Mouse (Mus musculus) forebrain, embryonic 12.5 days (tissue): ENCODE measurements at regions not wholly inside any gene's neighbourhood (a gene's known extent, or its start where the extent isn't known, plus 50 kb on each side); places are given as distances from the start of the nearest gene placed in this dataset.
A peak's percentile ranks its signal among the peaks of the same experiment; 100 is the strongest.

Source experiments
- ATAC-seq: fragments of 200-750 bp; cut with Nextera tagmentation; 2 replicates; pipeline ENCODE4 v1.8.0; 2017; ENCODE audit warnings: moderate TSS enrichment; ENCODE audit not compliant: low FRiP score
- H3K27ac ChIP-seq: fragments of 300-500 bp; sonication (generic); 2 replicates; pipeline ENCODE4 v1.5.1; 2016; ENCODE audit warnings: mild to moderate bottlenecking
- H3K27me3 ChIP-seq: fragments of 300-500 bp; sonication (generic); 2 replicates; pipeline ENCODE4 v1.6.1; 2016; ENCODE audit warnings: mild to moderate bottlenecking
- H3K36me3 ChIP-seq: fragments of 300-500 bp; sonication (generic); replicated peaks from 2 replicates; pipeline ENCODE4 v1.6.1; 2016; ENCODE audit warnings: mild to moderate bottlenecking
- H3K4me1 ChIP-seq: fragments of 300-500 bp; sonication (generic); 2 replicates; pipeline ENCODE4 v1.6.1; 2016
- H3K4me2 ChIP-seq: fragments of 300-500 bp; sonication (generic); 2 replicates; pipeline ENCODE4 v1.6.1; 2016; ENCODE audit warnings: mild to moderate bottlenecking, moderate library complexity
- H3K4me3 ChIP-seq: fragments of 300-500 bp; sonication (generic); replicated peaks from 2 replicates; pipeline ENCODE4 v1.5.1; 2016; ENCODE audit warnings: mild to moderate bottlenecking
- H3K9ac ChIP-seq: fragments of 300-500 bp; sonication (generic); 2 replicates; pipeline ENCODE4 v1.6.1; 2016; ENCODE audit warnings: mild to moderate bottlenecking
- H3K9me3 ChIP-seq: fragments of 300-500 bp; sonication (generic); 2 replicates; pipeline ENCODE4 v1.6.1; 2016
- WGBS: fragments of 180-500 bp; shearing (Covaris S2); methylation state at CpG from one replicate; pipeline ENCODE4 v1.1.7; 2016; 5-methylcytosine and 5-hydroxymethylcytosine counted together

GRCm38 (mm10) chr12:28380203-28380602 is 172.0 kb downstream of the Dcdc2c start:
- H3K4me2 ChIP-seq: no peak overlapping the region
- ATAC-seq: no peak
- H3K36me3 ChIP-seq: no peaks in the 10 kb centered on the region
- H3K4me1 ChIP-seq: peaks cover 28% of the 10 kb centered on the region
- peaks cover 3% of the 10 kb centered on the region; the same call in 1 of the 2 replicates for H3K27me3 ChIP-seq
- H3K27ac ChIP-seq: no peak overlapping the region
- no peak overlapping the region for H3K4me3 ChIP-seq
- H3K9ac ChIP-seq: no peak overlapping the region
- whole genome bisulfite sequencing: 32% methylated on average over 3 of the region's 3 CpGs
- no peaks in the 10 kb centered on the region for H3K9me3 ChIP-seq

- no peak overlapping the region for H3K9ac ChIP-seq
- WGBS: 87% methylated on average over 3 of the region's 3 CpGs
- no peaks in the 10 kb centered on the region for H3K36me3 ChIP-seq
- H3K4me1 ChIP-seq: peaks cover 28% of the 10 kb centered on the region
- H3K9me3 ChIP-seq: no peaks in the 10 kb centered on the region
- peak overlapping the region; percentile 61; the same call in 1 of the 2 replicates for H3K27ac ChIP-seq
- peaks cover 3% of the 10 kb centered on the region; the same call in 1 of the 2 replicates for H3K27me3 ChIP-seq
- no peak for ATAC-seq
- H3K4me2 ChIP-seq: no peak overlapping the region
- no peak overlapping the region for H3K4me3 ChIP-seq
Measured at GRCm38 (mm10) chr12:28377968-28378367, 174.2 kb downstream of the Dcdc2c start.

- H3K27me3 ChIP-seq: no peaks in the 10 kb centered on the region
- H3K27ac ChIP-seq: peak overlapping the region; percentile 61; the same call in 1 of the 2 replicates
- H3K4me3 ChIP-seq: no peak overlapping the region
- H3K36me3 ChIP-seq: no peaks in the 10 kb centered on the region
- 58% methylated on average over 4 of the region's 4 CpGs for WGBS
- H3K9me3 ChIP-seq: no peaks in the 10 kb centered on the region
- no peak overlapping the region for H3K9ac ChIP-seq
- H3K4me1 ChIP-seq: peaks cover 28% of the 10 kb centered on the region
- peak overlapping the region; percentile 27; the same call in 1 of the 2 replicates for H3K4me2 ChIP-seq
- peak; percentile 18; the same call in 1 of the 2 replicates for ATAC-seq
Measured at GRCm38 (mm10) chr12:28377373-28377772, 174.8 kb downstream of the Dcdc2c start.

GRCm38 (mm10) chr12:28376770-28377169 is 175.4 kb downstream of the Dcdc2c start:
- H3K27me3 ChIP-seq: no peaks in the 10 kb centered on the region
- H3K4me3 ChIP-seq: no peak overlapping the region
- ATAC-seq: peak; percentile 87
- H3K9ac ChIP-seq: no peak overlapping the region
- peaks cover 28% of the 10 kb centered on the region for H3K4me1 ChIP-seq
- peak overlapping the region; percentile 27; the same call in 1 of the 2 replicates for H3K4me2 ChIP-seq
- H3K9me3 ChIP-seq: no peaks in the 10 kb centered on the region
- H3K36me3 ChIP-seq: no peaks in the 10 kb centered on the region
- WGBS: 22% methylated on average over 4 of the region's 4 CpGs
- peak overlapping the region; percentile 54 for H3K27ac ChIP-seq

- Histone ChIP-seq H3K4me3 (no peak overlapping the region), H3K27me3 (no peaks in the 10 kb centered on the region), H3K4me1 (no peaks in the 10 kb centered on the region), H3K27ac (no peak overlapping the region), H3K4me2 (no peak overlapping the region), H3K36me3 (no peaks in the 10 kb centered on the region), H3K9ac (no peak overlapping the region), H3K9me3 (no peaks in the 10 kb centered on the region)
- ATAC-seq: no peak
- WGBS: 82% methylated on average over 2 of the region's 2 CpGs
Measured at GRCm38 (mm10) chr12:28365304-28365703, 186.9 kb downstream of the Dcdc2c start.

GRCm38 (mm10) chr12:28358737-28359333 is 193.4 kb downstream of the Dcdc2c start:
- ATAC-seq: no peak
- Histone ChIP-seq H3K9ac (no peak overlapping the region), H3K4me1 (peaks cover 10% of the 10 kb centered on the region), H3K27ac (no peak overlapping the region), H3K4me3 (no peak overlapping the region), H3K27me3 (no peaks in the 10 kb centered on the region), H3K9me3 (no peaks in the 10 kb centered on the region), H3K36me3 (no peaks in the 10 kb centered on the region), H3K4me2 (no peak overlapping the region)
- 9% methylated on average over 7 of the region's 7 CpGs for WGBS

- H3K4me2 ChIP-seq: no peak overlapping the region
- no peaks in the 10 kb centered on the region for H3K27me3 ChIP-seq
- peaks cover 10% of the 10 kb centered on the region for H3K4me1 ChIP-seq
- no peak overlapping the region for H3K4me3 ChIP-seq
- no peaks in the 10 kb centered on the region for H3K36me3 ChIP-seq
- no peak overlapping the region for H3K9ac ChIP-seq
- no peaks in the 10 kb centered on the region for H3K9me3 ChIP-seq
- 81% methylated on average over 10 of the region's 10 CpGs for WGBS
- ATAC-seq: no peak
- no peak overlapping the region for H3K27ac ChIP-seq
Measured at GRCm38 (mm10) chr12:28357764-28358163, 194.4 kb downstream of the Dcdc2c start.

GRCm38 (mm10) chr12:28353140-28353539 is 199.1 kb downstream of the Dcdc2c start:
- no peak for ATAC-seq
- Histone ChIP-seq H3K9me3 (no peaks in the 10 kb centered on the region), H3K4me3 (no peak overlapping the region), H3K4me1 (no peaks in the 10 kb centered on the region), H3K9ac (no peak overlapping the region), H3K4me2 (no peak overlapping the region), H3K36me3 (no peaks in the 10 kb centered on the region), H3K27me3 (no peaks in the 10 kb centered on the region), H3K27ac (no peak overlapping the region)
- WGBS: 57% methylated on average over 3 of the region's 3 CpGs

GRCm38 (mm10) chr12:28352571-28352970 is 199.6 kb downstream of the Dcdc2c start:
- Histone ChIP-seq H3K4me3 (no peak overlapping the region), H3K27ac (no peak overlapping the region), H3K4me1 (no peaks in the 10 kb centered on the region), H3K27me3 (no peaks in the 10 kb centered on the region), H3K4me2 (no peak overlapping the region), H3K9me3 (no peaks in the 10 kb centered on the region), H3K9ac (no peak overlapping the region), H3K36me3 (no peaks in the 10 kb centered on the region)
- ATAC-seq: no peak
- 89% methylated on average over 3 of the region's 3 CpGs for WGBS

- no peak for ATAC-seq
- Histone ChIP-seq H3K9me3 (no peaks in the 10 kb centered on the region), H3K27ac (no peak overlapping the region), H3K4me3 (no peak overlapping the region), H3K4me2 (no peak overlapping the region), H3K4me1 (no peaks in the 10 kb centered on the region), H3K36me3 (no peaks in the 10 kb centered on the region), H3K9ac (no peak overlapping the region), H3K27me3 (no peaks in the 10 kb centered on the region)
- WGBS: 82% methylated on average over 2 of the region's 2 CpGs
Measured at GRCm38 (mm10) chr12:28342735-28343134, 209.5 kb downstream of the Dcdc2c start.

GRCm38 (mm10) chr12:28332591-28332990 is 219.6 kb downstream of the Dcdc2c start:
- Histone ChIP-seq H3K4me1 (peaks cover 2% of the 10 kb centered on the region; the same call in 1 of the 2 replicates), H3K9me3 (no peaks in the 10 kb centered on the region), H3K9ac (no peak overlapping the region), H3K4me2 (no peak overlapping the region), H3K36me3 (no peaks in the 10 kb centered on the region), H3K27me3 (no peaks in the 10 kb centered on the region), H3K4me3 (no peak overlapping the region), H3K27ac (no peak overlapping the region)
- ATAC-seq: no peak
- WGBS: 29% methylated on average over 5 of the region's 5 CpGs

GRCm38 (mm10) chr12:28331843-28332242 is 220.4 kb downstream of the Dcdc2c start:
- no peaks in the 10 kb centered on the region for H3K9me3 ChIP-seq
- no peak overlapping the region for H3K9ac ChIP-seq
- no peak for ATAC-seq
- 78% methylated on average over 2 of the region's 2 CpGs for WGBS
- no peak overlapping the region for H3K4me3 ChIP-seq
- peaks cover 2% of the 10 kb centered on the region; the same call in 1 of the 2 replicates for H3K4me1 ChIP-seq
- no peak overlapping the region for H3K4me2 ChIP-seq
- no peak overlapping the region for H3K27ac ChIP-seq
- no peaks in the 10 kb centered on the region for H3K36me3 ChIP-seq
- H3K27me3 ChIP-seq: no peaks in the 10 kb centered on the region

- H3K4me1 ChIP-seq: peaks cover 5% of the 10 kb centered on the region; the same call in 1 of the 2 replicates
- H3K27ac ChIP-seq: no peak overlapping the region
- H3K9ac ChIP-seq: no peak overlapping the region
- H3K27me3 ChIP-seq: no peaks in the 10 kb centered on the region
- no peak overlapping the region for H3K4me3 ChIP-seq
- H3K9me3 ChIP-seq: no peaks in the 10 kb centered on the region
- ATAC-seq: no peak
- no peak overlapping the region for H3K4me2 ChIP-seq
- 16% methylated on average over 2 of the region's 2 CpGs for WGBS
- no peaks in the 10 kb centered on the region for H3K36me3 ChIP-seq
Measured at GRCm38 (mm10) chr12:28323659-28324058, 228.5 kb downstream of the Dcdc2c start.
